Mouse (Mus musculus) liver, adult 2 months (tissue): ENCODE data around the gene Lbx2.

ENCODE experiments used
- CTCF ChIP-seq: fragments of 200-500 bp; IDR thresholded peaks from 2 replicates; pipeline ENCODE4 v1.5.1; 2011; ENCODE audit warnings: low read depth, low read length, control low read depth
- POLR2A ChIP-seq: fragments of 200-500 bp; IDR thresholded peaks from 2 replicates; pipeline ENCODE4 v1.6.1; 2011; ENCODE audit warnings: low read length, control low read depth; ENCODE audit not compliant: insufficient read depth; ENCODE audit errors: extremely low read depth

DNA sequence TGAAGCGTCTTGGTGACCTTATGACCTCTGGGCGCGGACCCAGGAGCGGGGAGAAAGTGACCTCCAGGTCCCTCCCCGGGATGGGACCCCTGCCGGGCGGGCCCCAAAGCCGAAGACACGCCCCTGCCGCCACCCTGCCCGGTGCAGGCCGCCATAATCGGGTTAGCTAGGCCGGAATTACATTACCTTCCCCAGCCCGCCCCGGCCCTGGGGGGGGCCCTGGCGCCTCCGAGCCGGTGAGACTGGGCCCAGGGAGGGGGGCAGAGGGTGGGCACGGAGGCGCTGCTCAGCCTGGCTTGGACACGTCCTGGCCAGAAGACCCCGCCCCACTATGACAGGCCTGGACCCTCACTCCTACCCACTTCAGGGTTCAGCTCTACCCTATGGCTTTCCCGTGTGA is 14.9 kb upstream of the Lbx2 start:
- TF ChIP-seq CTCF (no peak), POLR2A (no peak)
